Mouse (Mus musculus): ENCODE measurements around the gene Srrm4.

The Srrm4 gene

GRCm38 (mm10) chr5:116486135-116486534 lies 105.5 kb downstream of the Srrm4 start:
- no peak for DNase-seq

GRCm38 (mm10) chr5:116485069-116485468 lies 106.5 kb downstream of the Srrm4 start:
- peak; percentile 63 for DNase-seq

GRCm38 (mm10) chr5:116484236-116484635 lies 107.4 kb downstream of the Srrm4 start:
- DNase-seq = no peak

- peak; percentile 33 for DNase-seq
These were observed 112.8 kb downstream of the Srrm4 start for GRCm38 (mm10) chr5:116478607-116479371.

- peak; percentile 23 for DNase-seq
These were observed 115.6 kb downstream of the Srrm4 start for GRCm38 (mm10) chr5:116476006-116476405.

GRCm38 (mm10) chr5:116461354-116462042 lies 130.1 kb downstream of the Srrm4 start:
- no peak for DNase-seq

- no peak for DNase-seq
These were observed 131.6 kb downstream of the Srrm4 start for GRCm38 (mm10) chr5:116459970-116460369.

GRCm38 (mm10) chr5:116457791-116458190 lies 133.8 kb downstream of the Srrm4 start:
- no peak for DNase-seq

GRCm38 (mm10) chr5:116456796-116457515 lies 134.7 kb downstream of the Srrm4 start:
- DNase-seq = no peak

- peak; percentile 84 for DNase-seq
These were observed 138.2 kb downstream of the Srrm4 start for GRCm38 (mm10) chr5:116453401-116453851.

- DNase-seq = no peak
These were observed 140.7 kb downstream of the Srrm4 start for GRCm38 (mm10) chr5:116450901-116451300.

GRCm38 (mm10) chr5:116449522-116450225 lies 141.9 kb downstream of the Srrm4 start:
- DNase-seq = no peak

- no peak for DNase-seq
These were observed 143.0 kb downstream of the Srrm4 start for GRCm38 (mm10) chr5:116448409-116449191.

GRCm38 (mm10) chr5:116447821-116448350 lies 143.7 kb downstream of the Srrm4 start:
- peak; percentile 22 for DNase-seq

GRCm38 (mm10) chr5:116446552-116446951 lies 145.1 kb downstream of the Srrm4 start:
- no peak for DNase-seq

GRCm38 (mm10) chr5:116445634-116446367 lies 145.8 kb downstream of the Srrm4 start:
- no peak for DNase-seq

- DNase-seq = no peak
These were observed 147.1 kb downstream of the Srrm4 start for GRCm38 (mm10) chr5:116444517-116444916.

GRCm38 (mm10) chr5:116443459-116443940 lies 148.1 kb downstream of the Srrm4 start:
- no peak for DNase-seq

GRCm38 (mm10) chr5:116442697-116443458 lies 148.7 kb downstream of the Srrm4 start:
- no peak for DNase-seq

- no peak for DNase-seq
These were observed 151.4 kb downstream of the Srrm4 start for GRCm38 (mm10) chr5:116440251-116440650.

Measured in lung, postnatal 36 days (tissue).